Mouse (Mus musculus) hindbrain, postnatal 0 days (tissue): Measurements from ENCODE around the gene Nme7. TPM values are rescaled to one million over a fixed set of nuclear protein-coding genes. Genes with fewer than 3 reads are reported as not detected.

ENCODE experiments used
- ATAC-seq: fragments of 200-750 bp; cut with Nextera tagmentation; 2 replicates; pipeline ENCODE4 v1.8.0; 2017; ENCODE audit warnings: mild to moderate bottlenecking, moderate TSS enrichment, moderate library complexity
- DNase-seq: peaks from one replicate; pipeline ENCODE4 v3.0.0-alpha.2; 2015; ENCODE audit warnings: low spot score
- H3K27ac ChIP-seq: fragments of 300-500 bp; sonication (generic); 2 replicates; pipeline ENCODE4 v1.5.1; 2014; ENCODE audit warnings: mild to moderate bottlenecking
- H3K27me3 ChIP-seq: fragments of 300-500 bp; sonication (generic); 2 replicates; pipeline ENCODE4 v1.6.1; 2014; ENCODE audit warnings: low read length, mixed read lengths; ENCODE audit not compliant: insufficient read depth
- H3K36me3 ChIP-seq: fragments of 300-500 bp; sonication (generic); 2 replicates; pipeline ENCODE4 v1.6.1; 2014; ENCODE audit warnings: low read length, mixed read lengths; ENCODE audit not compliant: insufficient read depth
- H3K4me1 ChIP-seq: fragments of 300-500 bp; sonication (generic); 2 replicates; pipeline ENCODE4 v1.6.1; 2014; ENCODE audit warnings: antibody characterized with exemption, low read length, mixed read lengths; ENCODE audit not compliant: insufficient read depth
- H3K4me2 ChIP-seq: fragments of 300-500 bp; sonication (generic); 2 replicates; pipeline ENCODE4 v1.6.1; 2014; ENCODE audit warnings: low read depth, mild to moderate bottlenecking, low read length, moderate library complexity, mixed read lengths
- H3K4me3 ChIP-seq: fragments of 300-500 bp; sonication (generic); 2 replicates; pipeline ENCODE4 v1.5.1; 2014; ENCODE audit warnings: low read length
- H3K9ac ChIP-seq: fragments of 300-500 bp; sonication (generic); replicated peaks from 2 replicates; pipeline ENCODE4 v1.6.1; 2014; ENCODE audit warnings: mild to moderate bottlenecking, low read length, moderate library complexity, mixed read lengths
- H3K9me3 ChIP-seq: fragments of 300-500 bp; sonication (generic); 2 replicates; pipeline ENCODE4 v1.6.1; 2016; ENCODE audit warnings: low read length, mixed read lengths
- CTCF ChIP-seq: IDR thresholded peaks from 2 replicates; pipeline ENCODE4 v1.5.1; 2016; ENCODE audit warnings: antibody characterized with exemption, control low read depth, low read depth
- WGBS: fragments of 180-500 bp; shearing (Covaris S2); extraction: QIAGEN DNeasy Blood & Tissue Kit; methylation state at CpG from one replicate; pipeline ENCODE4 v1.1.7; 2014; 5-methylcytosine and 5-hydroxymethylcytosine counted together
- polyA plus RNA-seq: library from polyadenylated mRNA; unstranded; fragments of >200 nt; fragmentation: Nextera tagmentation; extraction: Ambion mirVana; gene quantifications from 2 replicates; pipeline ENCODE4 v1.2.1, GENCODE M21; 2015
- total RNA-seq: library from RNA; depleted of rRNA; stranded (reverse); fragments of >200 nt; gene quantifications from 2 replicates; pipeline ENCODE4 v1.2.3, GENCODE M21; 2014; rRNA removed

Gene Nme7
- total and polyA plus RNA-seq, 2 experiments from 2014 or later, result 19.7 to 24.8 TPM

GRCm38 (mm10) chr1:164481645-164482354 is 177.9 kb downstream of the Nme7 start:
- Histone ChIP-seq H3K4me1 (no peaks in the 10 kb centered on the region), H3K9ac (no peak overlapping the region), H3K4me3 (no peak overlapping the region), H3K27ac (no peak overlapping the region), H3K9me3 (no peaks in the 10 kb centered on the region), H3K36me3 (no peaks in the 10 kb centered on the region), H3K27me3 (no peaks in the 10 kb centered on the region), H3K4me2 (no peak overlapping the region)
- ATAC-seq (no peak), DNase-seq (no peak)
- TF ChIP-seq CTCF, result no peak
- 52% methylated on average over 9 of the region's 9 CpGs for WGBS

- Histone ChIP-seq H3K9ac (no peak overlapping the region), H3K36me3 (no peaks in the 10 kb centered on the region), H3K27ac (no peak overlapping the region), H3K4me3 (no peak overlapping the region), H3K9me3 (no peaks in the 10 kb centered on the region), H3K4me1 (no peaks in the 10 kb centered on the region), H3K27me3 (no peaks in the 10 kb centered on the region), H3K4me2 (no peak overlapping the region)
- TF ChIP-seq CTCF, result no peak
- ATAC-seq (no peak), DNase-seq (no peak)
- WGBS, result 77% methylated on average over 3 of the region's 3 CpGs
Measured at GRCm38 (mm10) chr1:164482833-164483232, 178.9 kb downstream of the Nme7 start.

- Histone ChIP-seq H3K4me1 (no peaks in the 10 kb centered on the region), H3K27ac (no peak overlapping the region), H3K4me2 (no peak overlapping the region), H3K9me3 (no peaks in the 10 kb centered on the region), H3K27me3 (no peaks in the 10 kb centered on the region), H3K9ac (no peak overlapping the region), H3K4me3 (no peak overlapping the region), H3K36me3 (no peaks in the 10 kb centered on the region)
- no peak for TF ChIP-seq CTCF
- ATAC-seq (no peak), DNase-seq (no peak)
Measured at GRCm38 (mm10) chr1:164483728-164484127, 179.8 kb downstream of the Nme7 start.

Other genes starting within 250 kb of the Nme7 start
- 0.05 and 0.58 TPM in 2 replicates for gene Sell, start 242.1 kb upstream of the Nme7 start, total RNA-seq
- 0.13 TPM in 1 of 2 replicates, not detected in the other for gene Sell, start 242.1 kb upstream of the Nme7 start, polyA plus RNA-seq
- gene Selp, start 188.9 kb upstream of the Nme7 start, total RNA-seq, result not detected in 2 replicates
- 0.18 TPM in 1 of 2 replicates, not detected in the other for gene Selp, start 188.9 kb upstream of the Nme7 start, polyA plus RNA-seq
- 0.26 and 0.40 TPM in 2 replicates for gene F5, start 152.3 kb upstream of the Nme7 start, total RNA-seq
- 0.09 and 0.14 TPM in 2 replicates for gene F5, start 152.3 kb upstream of the Nme7 start, polyA plus RNA-seq
- 19.3 and 21.0 TPM in 2 replicates for gene Slc19a2, start 55.1 kb upstream of the Nme7 start, total RNA-seq
- gene Slc19a2, start 55.1 kb upstream of the Nme7 start, polyA plus RNA-seq, result 9.7 and 10.3 TPM in 2 replicates
- 5.8 and 6.4 TPM in 2 replicates for gene Ccdc181, start 28.5 kb upstream of the Nme7 start, total RNA-seq
- gene Ccdc181, start 28.5 kb upstream of the Nme7 start, polyA plus RNA-seq, result 24.6 and 25.0 TPM in 2 replicates
- 9.1 and 10.8 TPM in 2 replicates for gene Blzf1, start 3.4 kb downstream of the Nme7 start, total RNA-seq
- 26.1 and 26.6 TPM in 2 replicates for gene Blzf1, start 3.4 kb downstream of the Nme7 start, polyA plus RNA-seq
- 283 and 393 TPM in 2 replicates for gene Atp1b1, start 154.2 kb downstream of the Nme7 start, total RNA-seq
- 629 and 642 TPM in 2 replicates for gene Atp1b1, start 154.2 kb downstream of the Nme7 start, polyA plus RNA-seq